Mouse (Mus musculus): ENCODE results near the gene Fam167b.

Fam167b gene

GRCm38 (mm10) chr4:129608426-129609025 is 30.2 kb upstream of the Fam167b start:
- in situ Hi-C loops (cut with MseI, MboI) = no loop called here

GRCm38 (mm10) chr4:129600233-129601158 is 22.1 kb upstream of the Fam167b start, which contains the start of the genes Eif3i and Tmem234:
Gene Eif3i, minus strand, starts transcription at chr4:129600648.
Gene Tmem234, plus strand, starts transcription at chr4:129600668.
- in situ Hi-C loops (cut with MseI, MboI) = no loop called here

- in situ Hi-C loops (cut with MseI, MboI) = no loop called here
Measured at GRCm38 (mm10) chr4:129588865-129589264, 10.5 kb upstream of the Fam167b start.

- in situ Hi-C loops (cut with MseI, MboI) = no loop called here
Measured at GRCm38 (mm10) chr4:129586943-129587342, 8.6 kb upstream of the Fam167b start.

- in situ Hi-C loops (cut with MseI, MboI) = no loop called here
Measured at GRCm38 (mm10) chr4:129585773-129586172, 7.4 kb upstream of the Fam167b start.

- in situ Hi-C loops (cut with MseI, MboI) = no loop called here
Measured at GRCm38 (mm10) chr4:129584884-129585608, 6.7 kb upstream of the Fam167b start.

- in situ Hi-C loops (cut with MseI, MboI) = no loop called here
Measured at GRCm38 (mm10) chr4:129584370-129584769, 6.0 kb upstream of the Fam167b start.

GRCm38 (mm10) chr4:129582251-129582650 is 3.9 kb upstream of the Fam167b start:
- in situ Hi-C loops (cut with MseI, MboI) = no loop called here

GRCm38 (mm10) chr4:129580347-129580746 is 2.0 kb upstream of the Fam167b start:
- in situ Hi-C loops (cut with MseI, MboI) = no loop called here

GRCm38 (mm10) chr4:129577688-129578087 is 661 bp downstream of the Fam167b start:
- in situ Hi-C loops (cut with MseI, MboI) = no loop called here

GRCm38 (mm10) chr4:129576863-129577491 is 1.4 kb downstream of the Fam167b start:
- in situ Hi-C loops (cut with MseI, MboI) = no loop called here

- in situ Hi-C loops (cut with MseI, MboI) = no loop called here
Measured at GRCm38 (mm10) chr4:129575171-129575844, 3.0 kb downstream of the Fam167b start.

GRCm38 (mm10) chr4:129573430-129573829 is 4.9 kb downstream of the Fam167b start, which contains the start of gene Lck:
Gene Lck, minus strand, starts transcription at chr4:129573641.
- in situ Hi-C loops (cut with MseI, MboI) = no loop called here

GRCm38 (mm10) chr4:129573093-129573370 is 5.3 kb downstream of the Fam167b start:
- in situ Hi-C loops (cut with MseI, MboI) = no loop called here

- in situ Hi-C loops (cut with MseI, MboI) = no loop called here
Measured at GRCm38 (mm10) chr4:129572236-129573092, 5.9 kb downstream of the Fam167b start.

- in situ Hi-C loops (cut with MseI, MboI) = no loop called here
Measured at GRCm38 (mm10) chr4:129571551-129572084, 6.7 kb downstream of the Fam167b start.

- in situ Hi-C loops (cut with MseI, MboI) = no loop called here
Measured at GRCm38 (mm10) chr4:129570028-129570427, 8.3 kb downstream of the Fam167b start.

- in situ Hi-C loops (cut with MseI, MboI) = no loop called here
Measured at GRCm38 (mm10) chr4:129568366-129568765, 10.0 kb downstream of the Fam167b start.

GRCm38 (mm10) chr4:129565139-129565538 is 13.2 kb downstream of the Fam167b start:
- in situ Hi-C loops (cut with MseI, MboI) = no loop called here

GRCm38 (mm10) chr4:129563718-129564117 is 14.6 kb downstream of the Fam167b start:
- in situ Hi-C loops (cut with MseI, MboI) = no loop called here
